Mouse (Mus musculus) kidney, postnatal 14 days (tissue): Measurements from ENCODE around the gene Wars.
A peak's percentile ranks its signal among the peaks of the same experiment; 100 is the strongest.

Source experiments
- DNase-seq: peaks from one replicate; pipeline ENCODE4 v3.0.0; 2022; ENCODE audit warnings: mixed read lengths

Gene Wars

GRCm38 (mm10) chr12:108905620-108906302 is 11.8 kb upstream of the Wars start:
- peak; percentile 18 for DNase-seq

GRCm38 (mm10) chr12:108904276-108904653 is 10.3 kb upstream of the Wars start:
- peak; percentile 14 for DNase-seq

GRCm38 (mm10) chr12:108903600-108904275 is 9.8 kb upstream of the Wars start:
- DNase-seq: peak; percentile 68

- peak; percentile 49 for DNase-seq
Measured at GRCm38 (mm10) chr12:108902940-108903339, 9.0 kb upstream of the Wars start.

GRCm38 (mm10) chr12:108901346-108901745 is 7.4 kb upstream of the Wars start:
- peak; percentile 32 for DNase-seq

- DNase-seq: peak; percentile 57
Measured at GRCm38 (mm10) chr12:108896006-108896405, 2.0 kb upstream of the Wars start.

GRCm38 (mm10) chr12:108894432-108894816 is 450 bp upstream of the Wars start:
- no peak for DNase-seq

- peak; percentile 19 for DNase-seq
Measured at GRCm38 (mm10) chr12:108892989-108893714, 822 bp downstream of the Wars start, which contains the start of gene Wdr25. TSS of gene Wdr25 (plus strand) at chr12:108893631.

- DNase-seq: no peak
Measured at GRCm38 (mm10) chr12:108888632-108889031, 5.3 kb downstream of the Wars start.

- no peak for DNase-seq
Measured at GRCm38 (mm10) chr12:108887077-108887476, 6.9 kb downstream of the Wars start.

GRCm38 (mm10) chr12:108885906-108886305 is 8.1 kb downstream of the Wars start:
- no peak for DNase-seq

- no peak for DNase-seq
Measured at GRCm38 (mm10) chr12:108882776-108883175, 11.2 kb downstream of the Wars start.

GRCm38 (mm10) chr12:108881192-108881591 is 12.8 kb downstream of the Wars start:
- DNase-seq: no peak

GRCm38 (mm10) chr12:108880606-108881005 is 13.4 kb downstream of the Wars start:
- DNase-seq: no peak

GRCm38 (mm10) chr12:108879138-108879537 is 14.8 kb downstream of the Wars start:
- DNase-seq: no peak

- no peak for DNase-seq
Measured at GRCm38 (mm10) chr12:108873122-108873521, 20.9 kb downstream of the Wars start.

- no peak for DNase-seq
Measured at GRCm38 (mm10) chr12:108869575-108869974, 24.4 kb downstream of the Wars start.

- peak; percentile 34 for DNase-seq
Measured at GRCm38 (mm10) chr12:108865007-108865494, 28.9 kb downstream of the Wars start.

GRCm38 (mm10) chr12:108858486-108858885 is 35.5 kb downstream of the Wars start:
- no peak for DNase-seq

- DNase-seq: peak; percentile 56
Measured at GRCm38 (mm10) chr12:108857589-108858184, 36.3 kb downstream of the Wars start.

GRCm38 (mm10) chr12:108857109-108857508 is 36.9 kb downstream of the Wars start:
- DNase-seq: no peak

- DNase-seq: no peak
Measured at GRCm38 (mm10) chr12:108856186-108856585, 37.8 kb downstream of the Wars start.

GRCm38 (mm10) chr12:108855081-108855480 is 38.9 kb downstream of the Wars start:
- DNase-seq: no peak
